In genomic region chr17:15579410-15580071, GRCm38 (mm10) we compare ENCODE assay signal across 24 mouse cellular contexts. TPM values are rescaled to one million over a fixed set of nuclear protein-coding genes. Genes with fewer than 3 reads are reported as not detected.
A peak's percentile ranks its signal among the peaks of the same experiment; 100 is the strongest.
DNase-seq lines count a peak whose midpoint lies in the region; ATAC-seq and TF ChIP-seq lines count a peak whose summit lies in the region.
"Had no signal": no experiment of that assay in that cellular context is flagged by ENCODE, and none has a peak within 500 bp of the region (broad histone marks: within the 10 kb centered on the region; RNA-seq: fewer than 3 reads in every experiment).

No protein-coding gene starts in this region.

- H3K9me3 ChIP-seq in liver, embryonic 11.5 days (ENCODE audit: control insufficient read depth, low read length), result no peaks in the 10 kb centered on the region
- no peaks in the 10 kb centered on the region for H3K9me3 ChIP-seq in MEL (replicated peaks; ENCODE audit: insufficient read depth, low read length)
- H3K9me3 ChIP-seq in intestine, postnatal 0 days (ENCODE audit: control insufficient read depth), result no peaks in the 10 kb centered on the region
- no peaks in the 10 kb centered on the region for H3K9me3 ChIP-seq in stomach, postnatal 0 days (ENCODE audit: control insufficient read depth, low read length)
- H3K9me3 ChIP-seq in forebrain, embryonic 12.5 days, result no peaks in the 10 kb centered on the region
- H3K9me3 ChIP-seq: embryonic facial prominence, embryonic 12.5 days; embryonic facial prominence, embryonic 15.5 days; forebrain, embryonic 15.5 days; heart, embryonic 10.5 days; heart, embryonic 13.5 days; hindbrain, embryonic 12.5 days; hindbrain, embryonic 15.5 days had no signal

- H3K4me3 ChIP-seq in liver, embryonic 11.5 days (ENCODE audit: low read depth, low read length), result no peak overlapping the region
- no peak overlapping the region for H3K4me3 ChIP-seq in MEL (ENCODE audit: control insufficient read depth in 1 of 2, insufficient read depth in 1 of 2, low read depth in 2 of 2, low read length in 2 of 2)
- H3K4me3 ChIP-seq in intestine, postnatal 0 days (ENCODE audit: low read depth, low read length), result no peak overlapping the region
- H3K4me3 ChIP-seq in stomach, postnatal 0 days (ENCODE audit: low read depth, low read length), result no peak overlapping the region
- no peak overlapping the region for H3K4me3 ChIP-seq in forebrain, embryonic 12.5 days (replicated peaks)
- H3K4me3 ChIP-seq: embryonic facial prominence, embryonic 12.5 days; embryonic facial prominence, embryonic 15.5 days; forebrain, embryonic 15.5 days; heart, embryonic 10.5 days; heart, embryonic 13.5 days; hindbrain, embryonic 12.5 days; hindbrain, embryonic 15.5 days had no signal

- no peaks in the 10 kb centered on the region for H3K36me3 ChIP-seq in liver, embryonic 11.5 days (ENCODE audit: control insufficient read depth, insufficient read depth, low read length)
- no peaks in the 10 kb centered on the region for H3K36me3 ChIP-seq in MEL (ENCODE audit: control insufficient read depth in 1 of 2, insufficient read depth in 2 of 2, low read length in 2 of 2)
- no peaks in the 10 kb centered on the region for H3K36me3 ChIP-seq in intestine, postnatal 0 days (ENCODE audit: control insufficient read depth, insufficient read depth)
- no peaks in the 10 kb centered on the region for H3K36me3 ChIP-seq in stomach, postnatal 0 days (ENCODE audit: control insufficient read depth, insufficient read depth, low read length)
- no peaks in the 10 kb centered on the region for H3K36me3 ChIP-seq in forebrain, embryonic 12.5 days (replicated peaks)
- H3K36me3 ChIP-seq: embryonic facial prominence, embryonic 12.5 days; embryonic facial prominence, embryonic 15.5 days; forebrain, embryonic 15.5 days; heart, embryonic 10.5 days; heart, embryonic 13.5 days; hindbrain, embryonic 12.5 days; hindbrain, embryonic 15.5 days had no signal

- TF ChIP-seq CTCF in MEL (IDR thresholded peaks at IDR 0.05 in 2 of 3, conservative IDR thresholded peaks at IDR 0.05 in 1 of 3; ENCODE audit: control insufficient read depth in 1 of 3, insufficient read depth in 1 of 3, low read depth in 2 of 3, low read length in 3 of 3, poor library complexity in 1 of 3, severe bottlenecking in 1 of 3), result no peak
- TF ChIP-seq CTCF in intestine, postnatal 0 days (IDR thresholded peaks at IDR 0.05; ENCODE audit: low read depth), result no peak
- TF ChIP-seq CTCF in stomach, postnatal 0 days (IDR thresholded peaks at IDR 0.05; ENCODE audit: low read depth), result no peak

- no peak for DNase-seq in liver, embryonic 11.5 days (ENCODE audit: low spot score)
- no peak for DNase-seq in liver
- no peak for DNase-seq in MEL (ENCODE audit: low read depth, low spot score)
- DNase-seq in stomach, postnatal 0 days (ENCODE audit: low spot score), result peak; percentile 41
- DNase-seq in layer of hippocampus, adult 11-12 months (ENCODE audit: low spot score), result no peak
- DNase-seq in natural killer cell, adult 2 months (ENCODE audit: low spot score in 2 of 2), result no peak
- DNase-seq: adrenal gland, postnatal 14 days; cerebellum, adult 11 months; cerebellum, adult 2 months; cerebellum, adult 9-11 months; cerebellum, postnatal 25 days; gastrocnemius, postnatal 25 days; heart, adult 18-20 months; heart, postnatal 14 days had no signal

- H3K27ac ChIP-seq in liver, embryonic 11.5 days (ENCODE audit: low read depth, low read length), result no peak overlapping the region
- H3K27ac ChIP-seq in MEL (ENCODE audit: control insufficient read depth, low read depth, low read length), result no peak overlapping the region
- H3K27ac ChIP-seq in intestine, postnatal 0 days (ENCODE audit: low read depth, low read length), result peak overlapping the region; percentile 68
- H3K27ac ChIP-seq in stomach, postnatal 0 days (replicated peaks), result peak overlapping the region; percentile 24; the same call in 1 of the 2 replicates
- H3K27ac ChIP-seq in forebrain, embryonic 12.5 days, result no peak overlapping the region
- H3K27ac ChIP-seq: embryonic facial prominence, embryonic 12.5 days; embryonic facial prominence, embryonic 15.5 days; forebrain, embryonic 15.5 days; heart, embryonic 10.5 days; heart, embryonic 13.5 days; hindbrain, embryonic 12.5 days; hindbrain, embryonic 15.5 days had no signal

- peaks cover 13% of the 10 kb centered on the region for H3K27me3 ChIP-seq in liver, embryonic 11.5 days (replicated peaks; ENCODE audit: control insufficient read depth, insufficient read depth, low read length)
- peaks cover 0 to 2% of the 10 kb centered on the region in 2 experiments; a peak in 1 of 4 replicates for H3K27me3 ChIP-seq in MEL (ENCODE audit: control insufficient read depth in 1 of 2, insufficient read depth in 2 of 2, low read length in 2 of 2)
- no peaks in the 10 kb centered on the region for H3K27me3 ChIP-seq in intestine, postnatal 0 days (replicated peaks; ENCODE audit: control insufficient read depth, insufficient read depth, low read length)
- H3K27me3 ChIP-seq in stomach, postnatal 0 days (ENCODE audit: control insufficient read depth, insufficient read depth, low read length), result no peaks in the 10 kb centered on the region
- peaks cover 19% of the 10 kb centered on the region for H3K27me3 ChIP-seq in forebrain, embryonic 12.5 days
- H3K27me3 ChIP-seq: Patski had no signal

- no peak for TF ChIP-seq RAD21 in MEL (IDR thresholded peaks at IDR 0.05; ENCODE audit: low read depth, low read length)

- no peaks in the 10 kb centered on the region; the same call in 1 of the 2 replicates for H3K4me1 ChIP-seq in liver, embryonic 11.5 days (replicated peaks; ENCODE audit: control insufficient read depth, insufficient read depth, low read length)
- 0 out of 4 replicates have a peak, but pooled peaks cover 0 to 3% of the 10 kb centered on the region in 2 experiments for H3K4me1 ChIP-seq in MEL (ENCODE audit: control insufficient read depth in 1 of 2, insufficient read depth in 2 of 2, low read length in 2 of 2)
- no peaks in the 10 kb centered on the region for H3K4me1 ChIP-seq in intestine, postnatal 0 days (replicated peaks; ENCODE audit: control insufficient read depth, insufficient read depth, low read length)
- H3K4me1 ChIP-seq in stomach, postnatal 0 days (replicated peaks; ENCODE audit: control insufficient read depth, insufficient read depth), result no peaks in the 10 kb centered on the region
- no peaks in the 10 kb centered on the region for H3K4me1 ChIP-seq in forebrain, embryonic 12.5 days
- H3K4me1 ChIP-seq: embryonic facial prominence, embryonic 12.5 days; embryonic facial prominence, embryonic 15.5 days; heart, embryonic 10.5 days; heart, embryonic 13.5 days; hindbrain, embryonic 12.5 days; hindbrain, embryonic 15.5 days had no signal

- H3K79me2 ChIP-seq in MEL (ENCODE audit: control insufficient read depth, insufficient read depth, low read length, poor library complexity), result no peaks in the 10 kb centered on the region

- H3K4me2 ChIP-seq in liver, embryonic 11.5 days, result no peak overlapping the region
- no peak overlapping the region for H3K4me2 ChIP-seq in intestine, postnatal 0 days (replicated peaks; ENCODE audit: low read depth)
- H3K4me2 ChIP-seq in stomach, postnatal 0 days (replicated peaks; ENCODE audit: low read depth), result no peak overlapping the region
- H3K4me2 ChIP-seq in forebrain, embryonic 12.5 days, result no peak overlapping the region
- H3K4me2 ChIP-seq: embryonic facial prominence, embryonic 12.5 days; embryonic facial prominence, embryonic 15.5 days; forebrain, embryonic 15.5 days; heart, embryonic 13.5 days; hindbrain, embryonic 12.5 days; hindbrain, embryonic 15.5 days had no signal

- TF ChIP-seq POLR2A in MEL (IDR thresholded peaks at IDR 0.05; ENCODE audit: control insufficient read depth in 1 of 2, insufficient read depth in 1 of 2, low read depth in 1 of 2, low read length in 2 of 2, poor library complexity in 1 of 2), result no peak

- no peak overlapping the region for H3K9ac ChIP-seq in liver, embryonic 11.5 days (ENCODE audit: low read depth, low read length)
- H3K9ac ChIP-seq in MEL (ENCODE audit: control insufficient read depth, low read depth, low read length, poor library complexity, severe bottlenecking), result no peak overlapping the region
- H3K9ac ChIP-seq in intestine, postnatal 0 days (ENCODE audit: low read depth, low read length), result no peak overlapping the region
- no peak overlapping the region for H3K9ac ChIP-seq in stomach, postnatal 0 days (ENCODE audit: low read length)
- no peak overlapping the region for H3K9ac ChIP-seq in forebrain, embryonic 12.5 days
- H3K9ac ChIP-seq: embryonic facial prominence, embryonic 12.5 days; embryonic facial prominence, embryonic 15.5 days; forebrain, embryonic 15.5 days; heart, embryonic 13.5 days; hindbrain, embryonic 12.5 days; hindbrain, embryonic 15.5 days had no signal

- no peak for TF ChIP-seq EP300 in MEL (IDR thresholded peaks at IDR 0.05; ENCODE audit: low read depth in 1 of 2, low read length in 2 of 2)
- no peak for TF ChIP-seq EP300 in stomach, postnatal 0 days (optimal IDR thresholded peaks at IDR 0.05)

- 65% methylated on average over 7 of the region's 7 CpGs for WGBS in liver, embryonic 11.5 days
- WGBS in intestine, postnatal 0 days, result 55% methylated on average over 7 of the region's 7 CpGs
- WGBS in stomach, postnatal 0 days, result 61% methylated on average over 7 of the region's 7 CpGs
- 83% methylated on average over 7 of the region's 7 CpGs for WGBS in forebrain, embryonic 12.5 days

- ATAC-seq in liver, embryonic 11.5 days (replicated peaks; ENCODE audit: low FRiP score), result 0 out of 2 replicates have a peak, but pooled peaks have one; percentile 7
- ATAC-seq in intestine, postnatal 0 days, result peak; percentile 86
- peak; percentile 84 for ATAC-seq in stomach, postnatal 0 days (ENCODE audit: low FRiP score, low TSS enrichment)
- ATAC-seq in forebrain, embryonic 12.5 days (ENCODE audit: low FRiP score), result no peak
- ATAC-seq: forebrain, embryonic 15.5 days; Patski had no signal

RNA-seq across cellular contexts. Expression of gene Prdm9, which starts 15.4 kb away (rescaled TPM):
- 0.70 and 1.1 TPM in 2 replicates for polyA plus RNA-seq in liver, embryonic 11.5 days (2014; fragmentation: Nextera tagmentation; extraction: Ambion mirVana)
- total RNA-seq in MEL (2012; rRNA removed), result 1.6 and 2.2 TPM in 2 replicates
- 10 to 100 TPM in 1 of 2 experiments, 1 to 10 TPM in 1; 3.5 to 42.2 TPM for polyA plus RNA-seq in MEL (2012; ENCODE audit: insufficient read depth in 1 of 2, insufficient read length in 2 of 2, low read depth in 1 of 2, low replicate concordance in 2 of 2, missing spikeins in 1 of 2)
- polyA plus RNA-seq in intestine, postnatal 0 days (2015; fragmentation: Nextera tagmentation; extraction: Ambion mirVana), result 1.5 and 1.8 TPM in 2 replicates
- 1.6 and 2.2 TPM in 2 replicates for polyA plus RNA-seq in stomach, postnatal 0 days (2015; fragmentation: Nextera tagmentation; extraction: Ambion mirVana)
- 3.0 and 3.2 TPM in 2 replicates for polyA plus RNA-seq in forebrain, embryonic 12.5 days (2016; fragmentation: Nextera tagmentation; extraction: Ambion mirVana)

RNA-seq across cellular contexts. Expression of gene Pdcd2, which starts 52.4 kb away (rescaled TPM):
- polyA plus RNA-seq in liver, embryonic 11.5 days (2014; fragmentation: Nextera tagmentation; extraction: Ambion mirVana), result 58.2 and 64.0 TPM in 2 replicates
- 106 and 109 TPM in 2 replicates for total RNA-seq in MEL (2012; rRNA removed)
- 100 to 1,000 TPM in 1 of 2 experiments, not detected in 1; 110 TPM for polyA plus RNA-seq in MEL (2012; ENCODE audit: insufficient read depth in 1 of 2, insufficient read length in 2 of 2, low read depth in 1 of 2, low replicate concordance in 2 of 2, missing spikeins in 1 of 2)
- 42.7 and 46.2 TPM in 2 replicates for polyA plus RNA-seq in intestine, postnatal 0 days (2015; fragmentation: Nextera tagmentation; extraction: Ambion mirVana)
- 36.3 and 36.8 TPM in 2 replicates for polyA plus RNA-seq in stomach, postnatal 0 days (2015; fragmentation: Nextera tagmentation; extraction: Ambion mirVana)
- polyA plus RNA-seq in forebrain, embryonic 12.5 days (2016; fragmentation: Nextera tagmentation; extraction: Ambion mirVana), result 54.9 and 65.1 TPM in 2 replicates

Comparison
In these comparisons a context has a peak if more than half of its experiments do, and no peak if none do; other contexts are left out.
1. H3K27ac ChIP-seq: peak in intestine, postnatal 0 days (single experiment) and stomach, postnatal 0 days (single experiment); none in liver, embryonic 11.5 days (single experiment), MEL (single experiment) and forebrain, embryonic 12.5 days (single experiment).